Mouse (Mus musculus) cerebellum, adult 8-10 months (tissue): Measurements from ENCODE around the gene Cdc42se1.

Experiments
- DNase-seq: peaks from one replicate; pipeline ENCODE4 v3.0.0; 2022

Cdc42se1 gene

DNA sequence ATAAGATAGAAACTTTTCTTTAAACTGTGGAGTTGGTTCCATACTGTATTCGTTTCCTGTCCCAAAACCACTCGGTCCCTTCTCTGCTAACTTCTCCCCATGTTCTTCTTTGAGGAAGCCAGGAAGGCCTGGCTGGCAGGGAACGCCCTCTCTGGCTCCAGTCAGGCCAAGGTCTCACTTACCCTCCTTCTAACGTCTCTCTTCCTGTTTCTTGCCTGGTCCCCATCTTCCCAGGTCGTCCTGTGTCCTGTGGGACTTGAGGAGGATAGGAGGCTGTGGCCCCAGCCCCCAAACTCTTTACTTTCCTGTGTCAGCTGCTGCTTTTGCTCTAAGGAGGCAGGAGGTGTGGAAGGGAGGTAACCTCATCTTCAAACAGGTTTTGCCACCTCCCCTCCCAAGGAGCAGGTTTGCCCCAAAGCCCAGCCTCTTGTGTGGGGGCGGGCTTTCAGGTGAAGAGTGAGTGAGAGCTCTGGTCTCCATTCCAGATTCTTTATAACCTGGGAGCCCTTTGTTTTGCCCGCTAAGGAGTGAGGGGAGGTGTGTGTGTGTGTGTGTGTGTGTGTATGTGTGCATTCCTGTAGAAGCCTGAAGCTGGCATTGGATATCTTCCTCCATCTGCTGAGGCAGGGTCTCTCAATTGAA, 22.4 kb downstream of the Cdc42se1 start, which contains the start of gene Bnipl:
TSS of gene Bnipl (minus strand) at position 411 of the 642 bp plus-strand sequence.
- DNase-seq: no peak

- no peak for DNase-seq
Measured at GRCm38 (mm10) chr3:95256931-95257330, 28.4 kb downstream of the Cdc42se1 start.

DNA sequence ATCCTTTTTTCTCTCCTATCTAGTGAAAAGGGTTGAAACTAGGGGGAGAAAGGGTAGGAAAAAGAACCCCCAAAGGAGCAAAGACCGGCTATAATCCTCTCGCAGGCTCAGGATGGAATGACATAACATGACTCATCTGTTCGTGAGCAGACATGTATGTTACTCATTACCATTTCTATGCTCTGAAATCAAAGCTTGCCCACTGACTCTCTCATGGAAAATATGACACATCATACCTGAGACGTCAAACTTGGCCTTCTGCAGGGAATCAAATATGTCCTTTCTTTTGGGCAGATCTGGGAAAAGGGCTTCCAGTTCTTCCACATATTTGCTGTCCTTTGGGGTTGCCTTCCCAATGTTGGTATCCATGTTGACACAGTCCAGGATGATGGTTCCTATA, 33.4 kb downstream of the Cdc42se1 start:
- no peak for DNase-seq

DNA sequence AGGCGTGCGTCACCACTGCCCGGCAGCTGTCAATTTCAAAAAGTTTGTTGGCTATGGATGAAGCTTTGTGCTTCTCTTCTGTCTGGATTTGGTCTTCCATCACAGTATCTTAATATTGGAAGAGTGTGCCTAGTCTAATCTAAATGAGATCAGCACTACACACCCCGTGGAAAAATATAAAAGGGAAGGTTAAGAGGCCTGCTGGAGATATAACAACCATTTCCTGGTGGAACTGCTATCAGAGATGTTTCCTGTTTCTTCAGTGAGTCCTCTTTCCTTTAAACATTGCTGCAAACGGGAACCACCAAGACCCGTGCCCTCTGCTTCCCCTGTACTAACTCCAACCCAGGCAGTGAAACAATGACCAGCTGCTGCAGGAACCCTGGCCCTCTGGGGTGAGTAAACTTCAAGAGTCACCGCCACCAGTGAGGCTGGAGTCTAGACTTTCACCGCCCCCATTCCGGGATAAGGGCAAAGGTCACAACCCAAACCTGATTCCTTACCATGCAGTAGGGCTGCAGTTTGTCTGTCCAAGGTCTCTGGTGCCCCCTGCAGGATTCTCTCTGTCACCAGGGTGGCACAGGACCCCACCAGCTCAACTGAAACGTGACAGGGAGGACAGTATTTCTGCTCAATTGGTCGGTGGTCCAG, 34.7 kb downstream of the Cdc42se1 start:
- DNase-seq: no peak

DNA sequence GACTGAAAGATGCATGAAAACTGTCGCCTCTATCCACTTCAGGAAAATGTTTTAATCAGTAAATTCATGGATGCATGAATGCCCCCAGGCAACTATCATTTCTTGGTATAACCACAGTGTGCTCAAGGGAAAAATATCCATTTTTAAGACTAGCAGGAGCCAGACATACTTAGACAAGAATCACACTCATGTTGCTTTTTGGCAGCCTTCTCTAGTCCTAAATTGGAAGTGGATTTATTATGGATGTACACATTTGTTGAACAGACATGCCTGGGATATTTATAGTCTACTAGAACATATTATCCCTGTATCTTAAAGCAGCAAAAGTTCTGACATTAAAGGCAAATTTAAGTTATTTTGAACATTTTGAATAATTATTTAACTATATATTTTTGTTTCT, 36.2 kb downstream of the Cdc42se1 start:
- DNase-seq: no peak

DNA sequence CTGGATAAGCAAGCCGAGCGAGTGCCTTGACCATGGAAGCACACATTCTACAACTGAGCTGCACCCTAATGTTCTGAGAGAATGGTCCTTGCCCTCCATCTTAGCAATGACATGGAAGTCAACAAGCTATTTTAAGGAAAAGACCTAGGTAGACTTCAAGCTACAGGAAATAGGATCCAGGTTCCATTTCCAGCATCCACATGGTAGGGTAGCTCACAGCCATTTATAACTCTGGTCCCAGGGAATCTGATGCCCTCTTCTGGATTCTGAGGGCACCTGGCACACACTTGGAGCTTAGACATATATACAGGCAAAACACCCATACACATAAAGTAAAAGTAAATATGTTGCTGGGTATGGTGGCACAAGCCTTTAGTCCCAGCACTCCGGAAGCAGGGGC, 37.5 kb downstream of the Cdc42se1 start:
- DNase-seq: no peak

- no peak for DNase-seq
Measured at GRCm38 (mm10) chr3:95267855-95268254, 39.3 kb downstream of the Cdc42se1 start.

GRCm38 (mm10) chr3:95269789-95270188, 41.3 kb downstream of the Cdc42se1 start:
- no peak for DNase-seq

DNA sequence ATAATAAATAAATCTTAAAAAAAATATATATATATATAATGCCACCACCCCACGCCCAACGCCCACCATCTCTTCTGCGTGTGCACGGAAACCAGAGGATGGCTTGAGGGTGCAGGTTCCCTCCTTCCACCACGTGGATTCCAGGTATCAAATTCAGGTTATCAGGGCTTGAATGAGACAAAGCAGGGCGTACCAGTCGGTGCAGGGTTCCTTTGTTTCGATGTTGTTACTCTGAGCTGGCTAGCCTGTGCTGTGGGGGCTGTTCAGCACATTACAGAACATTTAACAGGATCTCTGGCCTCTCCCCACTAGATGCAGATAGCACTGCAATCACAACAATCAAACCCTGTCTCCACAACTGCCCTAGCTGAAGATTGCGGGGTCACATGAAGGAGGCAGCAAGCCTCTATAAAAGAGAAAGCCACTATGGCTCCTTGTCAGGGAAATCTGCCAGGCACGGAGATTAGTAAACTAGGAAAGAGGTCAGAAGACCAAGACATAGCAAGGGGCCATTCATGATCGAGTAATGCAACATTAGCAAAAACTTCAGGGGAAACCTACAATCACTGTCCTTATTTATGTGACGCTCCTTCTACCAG, 42.3 kb downstream of the Cdc42se1 start:
- no peak for DNase-seq

GRCm38 (mm10) chr3:95273471-95273870, 44.9 kb downstream of the Cdc42se1 start:
- peak; percentile 89 for DNase-seq

DNA sequence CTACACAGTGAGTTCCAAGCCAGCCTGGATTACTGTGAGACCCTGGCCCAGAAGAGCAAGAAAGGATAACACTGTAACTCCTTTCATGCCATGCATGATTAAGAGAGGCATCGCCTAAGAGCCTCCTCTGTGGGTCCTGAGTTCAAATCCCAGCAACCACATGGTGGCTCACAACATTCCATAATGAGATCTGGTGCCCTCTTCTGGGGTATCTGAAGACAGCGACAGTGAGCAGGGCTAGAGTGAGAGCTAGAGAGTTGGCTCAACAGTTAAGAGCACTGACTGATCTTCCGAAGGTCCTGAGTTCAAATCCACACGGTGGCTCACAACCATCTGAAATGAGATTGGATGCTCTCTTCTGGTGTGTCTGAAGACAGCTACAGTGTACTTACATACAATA, 45.9 kb downstream of the Cdc42se1 start:
- no peak for DNase-seq

DNA sequence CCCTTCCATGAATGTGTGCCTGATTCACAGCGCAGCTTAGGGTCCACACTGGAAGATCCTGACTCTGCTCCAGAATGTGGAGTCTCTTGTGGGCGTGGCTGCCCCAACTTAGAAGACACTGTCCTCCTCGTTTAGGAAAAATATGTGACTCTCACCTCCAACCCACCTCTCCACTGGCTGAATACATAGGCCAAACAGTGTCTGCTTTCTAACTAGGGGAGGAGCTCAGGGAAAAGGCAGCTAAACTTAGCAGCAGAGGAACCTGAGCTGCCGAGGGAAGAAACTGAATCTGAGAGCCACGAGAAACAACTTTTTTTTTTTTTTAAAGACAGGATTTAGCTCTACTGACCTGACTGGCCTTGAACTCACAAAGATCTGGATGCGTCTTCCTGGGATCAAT, 46.6 kb downstream of the Cdc42se1 start:
- DNase-seq: no peak

DNA sequence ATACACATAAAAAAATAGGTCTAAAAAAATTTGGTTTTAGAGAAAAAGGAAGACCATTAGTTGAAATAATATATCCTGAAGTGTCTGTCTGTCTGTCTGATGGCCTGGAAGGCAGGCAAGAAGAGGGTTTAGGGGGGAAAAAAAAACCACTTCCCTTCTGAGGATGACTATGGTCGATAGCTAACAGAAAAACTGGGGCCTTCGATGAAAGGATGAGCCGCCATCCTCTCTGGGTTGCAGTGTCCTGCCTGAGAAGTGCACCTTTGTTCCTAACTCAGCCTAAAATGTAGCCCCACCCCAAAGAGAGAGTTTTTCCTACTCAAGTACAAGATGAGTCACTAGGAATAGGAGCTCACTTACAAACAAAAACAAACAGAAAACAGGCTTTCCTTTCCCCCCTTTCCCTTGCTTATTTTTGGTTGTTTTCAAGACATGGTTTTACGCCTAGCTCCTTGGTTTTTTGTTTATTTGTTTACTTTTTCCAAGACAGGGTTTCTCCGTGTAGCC, 47.9 kb downstream of the Cdc42se1 start:
- no peak for DNase-seq

GRCm38 (mm10) chr3:95277149-95277551, 48.6 kb downstream of the Cdc42se1 start:
- no peak for DNase-seq

DNA sequence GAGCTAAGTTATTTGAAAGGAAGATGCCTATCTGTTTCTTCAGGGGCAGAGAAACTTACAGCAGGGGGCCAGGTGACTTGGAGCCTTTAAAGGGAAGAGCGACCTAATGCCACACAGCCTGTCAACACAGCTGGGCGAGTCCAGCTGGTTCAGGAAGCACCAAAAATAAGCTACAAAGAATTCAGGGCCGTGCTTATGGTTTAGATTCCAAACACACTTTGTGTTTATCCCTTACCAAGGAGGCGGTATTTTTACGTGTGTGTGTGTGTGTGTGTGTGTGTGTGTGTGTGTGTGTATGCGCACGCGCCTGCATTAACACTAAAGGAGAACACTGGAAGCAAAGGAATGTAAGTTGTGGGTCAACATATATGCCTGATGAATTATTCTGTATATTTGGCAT, 52.2 kb downstream of the Cdc42se1 start:
- no peak for DNase-seq

DNA sequence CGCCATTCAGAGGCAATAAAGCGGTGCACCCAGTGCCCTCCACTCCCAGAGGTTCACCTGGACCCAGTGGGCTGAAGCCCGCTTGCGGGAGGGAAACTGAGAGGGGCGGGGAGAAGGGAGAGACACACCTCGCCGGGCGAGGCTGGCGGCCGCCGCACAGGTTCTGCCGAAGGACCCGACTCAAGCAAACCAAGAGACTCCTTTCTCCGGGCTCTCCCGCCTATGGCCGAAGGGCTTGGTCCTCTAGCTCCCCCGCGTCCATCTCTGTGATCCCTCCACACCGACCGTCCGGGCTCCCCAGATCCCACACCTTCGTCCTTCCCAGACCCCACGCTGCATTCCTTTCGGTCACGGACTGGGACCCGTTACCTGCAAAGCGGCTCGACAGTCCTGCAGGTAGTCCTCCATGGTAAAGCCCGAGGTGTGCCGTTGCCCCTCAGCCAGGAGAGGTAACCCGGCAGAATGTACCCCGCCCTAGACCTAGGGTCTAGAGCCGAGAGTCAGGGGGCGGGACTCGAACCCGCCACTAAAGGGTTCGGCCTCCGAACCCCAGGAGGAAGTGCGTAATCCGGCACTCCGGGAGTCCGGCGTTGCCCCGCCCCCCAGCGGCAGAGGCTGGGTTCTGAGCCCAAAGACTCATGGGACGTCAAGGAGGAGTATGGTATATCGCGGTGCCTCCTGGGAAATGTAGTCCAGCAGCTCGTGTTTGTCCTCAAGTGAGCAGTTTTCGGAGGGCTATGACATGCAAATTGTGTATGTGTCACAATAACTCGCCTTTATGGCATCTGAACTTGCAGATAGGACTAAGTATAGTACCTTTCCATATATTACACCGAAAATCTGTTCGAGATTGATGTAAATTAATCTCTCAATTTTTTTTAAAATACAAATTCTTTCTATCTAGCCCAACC, 52.9 kb downstream of the Cdc42se1 start, which contains the start of the genes Mindy1 and Prune1:
TSS of gene Mindy1 (plus strand) at position 130 of the 911 bp plus-strand sequence.
TSS of gene Prune1 (minus strand) at position 861 of the 911 bp plus-strand sequence.
- peak; percentile 99 for DNase-seq

GRCm38 (mm10) chr3:95282381-95282864, 53.9 kb downstream of the Cdc42se1 start:
- no peak for DNase-seq

DNA sequence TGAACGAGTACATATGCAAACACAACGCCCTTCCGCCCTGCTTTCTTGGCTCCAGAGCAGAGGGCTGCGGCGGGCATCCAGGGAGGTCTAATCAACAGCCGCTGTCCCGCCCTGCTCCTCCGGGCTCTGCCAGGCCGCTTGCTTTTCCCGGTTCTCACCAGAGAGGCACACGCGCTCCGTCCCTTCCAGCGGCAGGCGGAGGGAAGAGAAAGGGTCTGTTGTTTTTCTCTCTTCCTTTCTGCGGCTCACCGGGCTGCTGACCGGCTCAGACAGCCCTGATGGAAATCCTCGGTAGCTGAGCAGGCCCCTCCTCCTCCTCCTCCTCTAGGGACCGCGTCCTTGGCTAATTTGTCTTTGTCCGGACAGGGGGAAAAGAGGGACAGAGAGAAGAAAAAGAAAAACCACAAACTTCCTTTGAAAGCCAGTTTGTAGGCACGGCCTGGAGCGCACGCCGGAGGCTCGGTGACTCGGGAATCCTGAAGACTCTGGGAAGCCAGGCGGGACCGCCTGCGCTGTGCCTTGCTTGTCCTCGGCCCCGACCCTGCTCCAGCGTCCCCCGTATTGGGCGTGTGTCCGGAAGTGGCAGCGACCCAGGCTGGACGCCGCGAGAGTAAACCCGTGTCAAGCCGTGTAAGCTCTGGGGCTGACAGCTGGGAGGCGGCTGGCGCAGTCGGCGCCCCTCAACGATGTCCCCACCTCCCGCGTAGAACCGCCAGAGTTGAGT, 54.5 kb downstream of the Cdc42se1 start:
- peak; percentile 79 for DNase-seq

DNA sequence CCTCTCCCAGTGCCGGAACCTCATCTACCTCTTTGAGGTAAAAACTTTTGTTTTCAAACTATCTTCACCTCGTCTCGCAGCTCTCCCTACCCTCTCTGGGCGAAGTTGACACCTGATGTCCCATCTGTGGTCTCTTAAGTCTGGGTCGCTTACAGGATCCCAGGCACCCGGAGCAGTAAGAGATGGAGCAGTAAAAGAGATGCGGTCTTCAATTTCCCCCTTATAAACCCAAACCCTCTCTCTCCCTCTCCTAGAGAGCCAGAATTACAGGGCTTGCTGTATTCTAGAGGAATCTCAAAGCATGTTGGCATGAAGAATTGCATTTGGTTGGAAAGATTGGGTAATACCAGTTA, 55.0 kb downstream of the Cdc42se1 start:
- DNase-seq: no peak

DNA sequence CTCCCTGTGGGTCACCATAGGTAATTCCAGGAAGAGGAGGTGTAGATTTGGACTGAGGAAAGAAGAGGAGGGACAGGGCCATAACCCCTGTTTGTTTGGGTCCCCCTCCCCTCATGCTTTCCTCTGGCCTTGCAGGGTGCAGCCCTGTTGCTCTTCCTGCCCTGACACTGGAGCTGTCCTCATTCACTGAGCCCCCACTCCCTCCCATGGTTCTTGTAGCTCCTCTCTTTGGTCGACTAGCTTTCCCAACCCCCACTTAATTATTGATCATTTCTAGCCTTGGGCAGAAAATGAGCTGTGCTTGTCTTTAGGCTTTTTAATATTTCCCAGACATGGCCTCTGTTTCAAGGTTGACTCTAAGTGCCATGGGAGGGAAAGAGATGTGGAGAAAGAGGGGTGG, 55.5 kb downstream of the Cdc42se1 start:
- no peak for DNase-seq

DNA sequence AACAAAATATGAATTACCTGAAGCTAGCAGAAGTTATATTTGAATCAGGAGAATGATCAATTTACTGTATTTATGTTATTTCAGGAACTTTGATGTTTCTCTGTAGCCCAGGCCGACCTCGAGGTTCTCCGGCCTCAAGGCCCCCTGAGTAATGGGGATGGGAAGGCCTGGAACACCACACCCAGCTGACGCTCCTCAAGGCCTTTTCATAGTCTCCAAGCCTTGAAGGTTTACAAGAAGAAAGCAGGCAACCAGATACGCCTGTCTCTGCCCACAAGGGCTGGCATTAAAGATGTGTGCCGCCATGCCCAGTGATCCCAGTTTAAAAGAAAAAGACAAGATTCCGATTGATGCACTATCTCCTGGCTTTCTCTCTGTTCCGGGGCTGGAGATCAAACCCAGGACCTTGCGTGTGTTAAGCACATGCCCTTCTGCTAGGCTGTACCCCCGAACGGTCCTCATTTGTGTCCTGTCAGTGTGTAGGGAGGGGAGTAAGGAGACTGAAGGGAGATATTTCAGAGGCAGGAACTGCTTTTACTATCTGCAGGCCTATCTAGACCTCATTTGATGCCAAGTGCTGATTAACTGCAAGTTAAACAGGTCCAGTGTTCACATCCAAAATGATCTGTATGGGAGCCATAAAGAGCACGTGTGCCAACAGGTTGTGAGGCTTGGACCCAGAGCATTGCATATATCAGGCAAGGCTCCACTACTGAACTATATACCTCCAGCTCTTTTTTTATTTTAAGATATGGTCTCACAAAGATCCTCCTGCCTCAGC, 56.2 kb downstream of the Cdc42se1 start:
- DNase-seq: no peak
